10 mouse cellular contexts compared by ENCODE assay signal in genomic region chr6:145074461-145074860, GRCm38 (mm10). TPM values are rescaled to one million over a fixed set of nuclear protein-coding genes. Genes with fewer than 3 reads are reported as not detected.
A peak's percentile ranks its signal among the peaks of the same experiment; 100 is the strongest.
DNase-seq lines count a peak whose midpoint lies in the region; ATAC-seq and TF ChIP-seq lines count a peak whose summit lies in the region.
"Had no signal": no experiment of that assay in that cellular context is flagged by ENCODE, and none has a peak within 500 bp of the region (broad histone marks: within the 10 kb centered on the region; RNA-seq: fewer than 3 reads in every experiment).

No protein-coding gene starts in this region.

- no peak overlapping the region for H3K27ac ChIP-seq in liver, embryonic 11.5 days (ENCODE audit: low read depth, low read length)
- H3K27ac ChIP-seq in liver, postnatal 0 days (ENCODE audit: low read depth) = no peak overlapping the region
- H3K27ac ChIP-seq in embryonic facial prominence, embryonic 14.5 days (replicated peaks; ENCODE audit: low read depth, low read length) = no peak overlapping the region
- no peak overlapping the region for H3K27ac ChIP-seq in neural tube, embryonic 14.5 days (ENCODE audit: low read depth, low read length)
- H3K27ac ChIP-seq: macrophage had no signal

- intact Hi-C loops in gastrocnemius, postnatal 36 days (cut with DNase I) = no loop called here

- H3K9ac ChIP-seq in liver, embryonic 11.5 days (ENCODE audit: low read depth, low read length) = no peak overlapping the region
- H3K9ac ChIP-seq in liver, postnatal 0 days (replicated peaks) = no peak overlapping the region
- no peak overlapping the region for H3K9ac ChIP-seq in embryonic facial prominence, embryonic 14.5 days (ENCODE audit: low read depth, low read length)
- H3K9ac ChIP-seq in neural tube, embryonic 14.5 days (replicated peaks; ENCODE audit: low read depth, low read length) = no peak overlapping the region

- H3K36me3 ChIP-seq in liver, embryonic 11.5 days (ENCODE audit: control insufficient read depth, insufficient read depth, low read length) = no peaks in the 10 kb centered on the region
- H3K36me3 ChIP-seq in liver, postnatal 0 days (replicated peaks; ENCODE audit: insufficient read depth, low read length) = no peaks in the 10 kb centered on the region
- no peaks in the 10 kb centered on the region for H3K36me3 ChIP-seq in embryonic facial prominence, embryonic 14.5 days (ENCODE audit: control insufficient read depth, insufficient read depth, low read length)
- H3K36me3 ChIP-seq in neural tube, embryonic 14.5 days (ENCODE audit: control insufficient read depth, insufficient read depth, low read length) = no peaks in the 10 kb centered on the region

- H3K27me3 ChIP-seq in liver, embryonic 11.5 days (replicated peaks; ENCODE audit: control insufficient read depth, insufficient read depth, low read length) = peaks cover 38% of the 10 kb centered on the region
- H3K27me3 ChIP-seq in liver, postnatal 0 days (ENCODE audit: insufficient read depth, low read length) = peaks cover 26% of the 10 kb centered on the region
- no peaks in the 10 kb centered on the region; the same call in 1 of the 2 replicates for H3K27me3 ChIP-seq in embryonic facial prominence, embryonic 14.5 days (replicated peaks; ENCODE audit: control insufficient read depth, insufficient read depth, low read length)
- no peaks in the 10 kb centered on the region for H3K27me3 ChIP-seq in neural tube, embryonic 14.5 days (ENCODE audit: control insufficient read depth, insufficient read depth, low read length)

- no peak for TF ChIP-seq EP300 in liver, postnatal 0 days (IDR thresholded peaks at IDR 0.05; ENCODE audit: low read depth)

- no peaks in the 10 kb centered on the region for H3K4me1 ChIP-seq in liver, embryonic 11.5 days (replicated peaks; ENCODE audit: control insufficient read depth, insufficient read depth, low read length)
- H3K4me1 ChIP-seq in liver, postnatal 0 days (ENCODE audit: insufficient read depth) = peaks cover 4% of the 10 kb centered on the region
- 0 out of 2 replicates have a peak, but pooled peaks cover 3% of the 10 kb centered on the region for H3K4me1 ChIP-seq in embryonic facial prominence, embryonic 14.5 days (ENCODE audit: control insufficient read depth, insufficient read depth, low read length)
- H3K4me1 ChIP-seq in neural tube, embryonic 14.5 days (ENCODE audit: control insufficient read depth, insufficient read depth, low read length) = peaks cover 5% of the 10 kb centered on the region; the same call in 1 of the 2 replicates

- TF ChIP-seq CTCF in liver, postnatal 0 days (IDR thresholded peaks at IDR 0.05; ENCODE audit: low read depth) = no peak

- no peak overlapping the region for H3K4me3 ChIP-seq in liver, embryonic 11.5 days (ENCODE audit: low read depth, low read length)
- H3K4me3 ChIP-seq in liver, postnatal 0 days (ENCODE audit: low read depth, low read length) = no peak overlapping the region
- H3K4me3 ChIP-seq in embryonic facial prominence, embryonic 14.5 days (ENCODE audit: low read depth, low read length) = peak overlapping the region; percentile 46; the same call in 1 of the 2 replicates
- no peak overlapping the region for H3K4me3 ChIP-seq in neural tube, embryonic 14.5 days (ENCODE audit: low read depth, low read length)

- H3K9me3 ChIP-seq in liver, embryonic 11.5 days (ENCODE audit: control insufficient read depth, low read length) = no peaks in the 10 kb centered on the region
- H3K9me3 ChIP-seq in liver, postnatal 0 days (ENCODE audit: low read length) = no peaks in the 10 kb centered on the region
- no peaks in the 10 kb centered on the region for H3K9me3 ChIP-seq in embryonic facial prominence, embryonic 14.5 days (ENCODE audit: control insufficient read depth, low read length)
- no peaks in the 10 kb centered on the region for H3K9me3 ChIP-seq in neural tube, embryonic 14.5 days (ENCODE audit: control insufficient read depth, low read length)

- peak; percentile 28 for DNase-seq in liver, embryonic 11.5 days (ENCODE audit: low spot score)
- no peak for DNase-seq in liver, postnatal 0 days
- no peak for DNase-seq in embryonic facial prominence, embryonic 14.5 days (ENCODE audit: low spot score)
- no peak for DNase-seq in gastrocnemius, postnatal 36 days
- DNase-seq in ovary, postnatal 10 days (ENCODE audit: low spot score) = no peak
- DNase-seq in cerebellum, adult 9-11 months = no peak
- DNase-seq: thymus, adult 18-20 months had no signal

- no peak for ATAC-seq in liver, embryonic 11.5 days (replicated peaks; ENCODE audit: low FRiP score)
- ATAC-seq in liver, postnatal 0 days = no peak
- no peak for ATAC-seq in embryonic facial prominence, embryonic 14.5 days (ENCODE audit: low read depth)
- peak; percentile 32 for ATAC-seq in inflammation-experienced regulatory T-cells, adult 6 months
- ATAC-seq in neural tube, embryonic 14.5 days (ENCODE audit: low read depth) = no peak

- H3K4me2 ChIP-seq in liver, embryonic 11.5 days = no peak overlapping the region
- H3K4me2 ChIP-seq in liver, postnatal 0 days (ENCODE audit: low read depth, low read length) = no peak overlapping the region
- H3K4me2 ChIP-seq in embryonic facial prominence, embryonic 14.5 days (ENCODE audit: low read depth, low read length) = peak overlapping the region; percentile 94
- H3K4me2 ChIP-seq in neural tube, embryonic 14.5 days (ENCODE audit: low read depth, low read length) = peak overlapping the region; percentile 33

RNA-seq across cellular contexts. Expression of gene Bcat1, which starts 1.5 kb away (rescaled TPM):
- 5.0 and 6.0 TPM in 2 replicates for polyA plus RNA-seq in liver, embryonic 11.5 days (2014; fragmentation: Nextera tagmentation; extraction: Ambion mirVana)
- 0.46 and 0.81 TPM in 2 replicates for polyA plus RNA-seq in liver, postnatal 0 days (2015; fragmentation: Nextera tagmentation; extraction: Ambion mirVana)
- polyA plus RNA-seq in embryonic facial prominence, embryonic 14.5 days (2014; fragmentation: Nextera tagmentation; extraction: Ambion mirVana) = 34.7 and 36.0 TPM in 2 replicates
- 10 to 100 TPM; 13.7 to 17.8 (median 14.5) TPM for polyA plus RNA-seq in inflammation-experienced regulatory T-cells, adult 6 months (2017; shearing (Covaris generic))
- polyA plus RNA-seq in neural tube, embryonic 14.5 days (2014; fragmentation: Nextera tagmentation; extraction: Ambion mirVana) = 111 and 119 TPM in 2 replicates
- 1 to 10 TPM; 1.1 to 2.9 TPM for total RNA-seq in gastrocnemius, postnatal 36 days (2021)
- polyA plus RNA-seq: macrophage had no signal

RNA-seq across cellular contexts. Expression of gene Lrmp, which starts 41.0 kb away (rescaled TPM):
- polyA plus RNA-seq in liver, embryonic 11.5 days (2014; fragmentation: Nextera tagmentation; extraction: Ambion mirVana) = 27.1 and 28.8 TPM in 2 replicates
- 26.8 and 28.0 TPM in 2 replicates for polyA plus RNA-seq in liver, postnatal 0 days (2015; fragmentation: Nextera tagmentation; extraction: Ambion mirVana)
- polyA plus RNA-seq in embryonic facial prominence, embryonic 14.5 days (2014; fragmentation: Nextera tagmentation; extraction: Ambion mirVana) = 4.1 and 4.7 TPM in 2 replicates
- polyA plus RNA-seq in inflammation-experienced regulatory T-cells, adult 6 months (2017; shearing (Covaris generic)) = 100 to 1,000 TPM; 106 to 181 (median 125) TPM
- 0.37 and 0.80 TPM in 2 replicates for polyA plus RNA-seq in neural tube, embryonic 14.5 days (2014; fragmentation: Nextera tagmentation; extraction: Ambion mirVana)
- 1 to 10 TPM in 1 of 2 experiments, under 1 TPM in 1; 0.49 to 1.5 TPM for total RNA-seq in gastrocnemius, postnatal 36 days (2021)

Comparison
In these comparisons a context has a peak if more than half of its experiments do, and no peak if none do; other contexts are left out.
1. H3K4me2 ChIP-seq: peak in embryonic facial prominence, embryonic 14.5 days (single experiment) and neural tube, embryonic 14.5 days (single experiment); none in liver, embryonic 11.5 days (single experiment) and liver, postnatal 0 days (single experiment).